Mouse (Mus musculus): ENCODE measurements at regions not wholly inside any gene's neighbourhood (a gene's known extent, or its start where the extent isn't known, plus 50 kb on each side); places are given as distances from the start of the nearest gene placed in this dataset.

DNA sequence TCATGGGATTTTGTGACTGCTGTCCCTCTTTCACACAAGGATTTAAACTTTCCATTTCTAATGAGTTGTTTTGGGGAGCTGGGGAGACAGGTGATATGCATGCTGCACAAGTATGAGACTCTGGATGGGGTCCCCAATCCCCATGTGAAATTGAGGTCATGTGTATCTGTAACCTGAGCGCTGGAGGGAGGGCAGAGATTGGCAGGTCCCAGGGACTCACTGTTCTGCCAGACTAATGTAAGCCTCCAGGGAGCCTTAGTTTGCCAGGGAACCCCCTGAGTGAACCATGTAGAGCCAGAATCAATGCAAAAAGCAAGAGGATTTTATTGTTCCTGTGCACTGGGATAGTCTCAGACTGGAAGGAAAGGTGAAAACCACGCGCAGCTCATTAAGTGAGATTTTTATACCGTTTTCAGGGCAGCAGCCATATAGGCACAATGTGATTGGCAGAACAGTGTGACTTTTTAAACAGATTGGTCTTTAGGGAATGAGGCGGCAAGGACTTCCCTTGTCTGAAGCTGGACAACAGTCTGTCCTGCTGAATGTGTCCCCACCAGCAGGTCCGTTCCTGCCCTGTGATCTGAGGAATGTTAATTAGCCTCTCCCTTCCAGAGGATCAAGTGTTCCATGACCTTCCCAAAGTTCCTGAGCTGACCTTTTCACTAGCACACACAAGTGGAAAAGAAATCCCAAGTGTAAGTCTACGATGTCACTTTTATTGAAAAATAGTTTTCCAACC is 59.9 kb upstream of the Oxgr1 start:
- DNase-seq (ENCODE audit: inconsistent ontology term) = no peak

GRCm38 (mm10) chr14:120102749-120103142 is 60.5 kb upstream of the Oxgr1 start:
- DNase-seq (ENCODE audit: inconsistent ontology term) = no peak

DNA sequence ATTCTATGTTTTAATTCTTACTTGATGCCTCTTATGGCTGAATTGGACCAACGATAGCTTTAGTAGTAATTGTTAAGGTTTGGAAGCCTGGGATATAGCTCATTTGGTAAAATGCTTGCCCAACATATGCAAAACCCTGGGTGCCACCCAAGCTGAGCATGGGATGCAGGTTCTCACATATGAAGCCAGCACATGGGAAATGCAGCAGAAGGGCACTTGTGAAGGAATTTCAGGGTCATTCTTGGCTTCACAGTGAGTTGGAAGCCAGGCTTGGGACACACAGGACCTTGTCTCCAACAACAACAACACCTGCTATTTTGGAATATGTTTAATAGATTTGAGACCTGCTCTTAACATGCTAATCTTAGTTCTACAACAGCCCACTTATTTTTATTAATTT is 67.6 kb upstream of the Oxgr1 start:
- no peak for DNase-seq (ENCODE audit: inconsistent ontology term)

GRCm38 (mm10) chr14:120113316-120113715 is 71.1 kb upstream of the Oxgr1 start:
- DNase-seq (ENCODE audit: inconsistent ontology term) = no peak

DNA sequence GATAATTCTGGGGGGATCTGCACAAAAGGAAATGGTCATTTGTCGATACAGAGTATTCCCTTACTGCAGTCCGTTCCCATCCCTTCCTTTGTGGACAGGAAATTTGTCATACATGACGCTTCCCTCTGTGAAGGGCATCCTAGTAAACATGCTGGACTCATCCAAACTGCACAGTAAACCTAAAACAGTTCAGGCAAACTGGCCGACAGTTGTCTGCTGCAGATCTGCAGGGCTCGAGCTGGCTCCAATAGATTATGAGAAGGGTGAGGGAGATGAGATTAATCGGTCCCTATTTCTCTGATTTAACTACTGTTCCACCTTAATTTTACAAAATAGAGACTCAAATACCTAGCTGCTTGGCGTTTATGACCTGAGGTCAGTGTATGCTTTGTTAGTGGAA is 76.3 kb upstream of the Oxgr1 start:
- DNase-seq (ENCODE audit: inconsistent ontology term) = no peak

- DNase-seq (ENCODE audit: inconsistent ontology term) = no peak
Observed at GRCm38 (mm10) chr14:120119094-120119501, 76.9 kb upstream of the Oxgr1 start.

DNA sequence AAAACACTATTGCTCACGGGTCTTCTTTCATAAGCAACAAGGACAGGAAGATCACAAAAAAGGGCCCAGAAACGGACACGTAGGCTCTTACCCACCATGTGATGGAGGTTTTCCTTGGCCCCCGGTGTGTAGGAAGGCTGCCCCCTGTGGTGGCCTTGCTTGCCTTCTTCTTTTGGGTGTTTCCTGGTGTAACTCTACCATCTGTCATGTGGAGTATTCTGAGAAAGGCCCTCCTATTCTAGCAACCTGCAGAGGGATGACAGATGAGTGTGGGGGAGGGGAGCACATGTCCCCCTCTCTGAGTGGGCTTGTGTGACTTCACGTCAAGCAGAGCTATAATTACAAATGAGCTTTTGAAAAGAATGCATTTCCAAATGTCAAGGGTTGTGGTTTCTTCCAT is 77.3 kb upstream of the Oxgr1 start:
- no peak for DNase-seq (ENCODE audit: inconsistent ontology term)

GRCm38 (mm10) chr14:120120261-120120660 is 78.0 kb upstream of the Oxgr1 start:
- DNase-seq (ENCODE audit: inconsistent ontology term) = no peak

- no peak for DNase-seq (ENCODE audit: inconsistent ontology term)
Observed at GRCm38 (mm10) chr14:120125315-120125714, 83.1 kb upstream of the Oxgr1 start.

GRCm38 (mm10) chr14:120127481-120127880 is 85.2 kb upstream of the Oxgr1 start:
- peak; percentile 10 for DNase-seq (ENCODE audit: inconsistent ontology term)

DNA sequence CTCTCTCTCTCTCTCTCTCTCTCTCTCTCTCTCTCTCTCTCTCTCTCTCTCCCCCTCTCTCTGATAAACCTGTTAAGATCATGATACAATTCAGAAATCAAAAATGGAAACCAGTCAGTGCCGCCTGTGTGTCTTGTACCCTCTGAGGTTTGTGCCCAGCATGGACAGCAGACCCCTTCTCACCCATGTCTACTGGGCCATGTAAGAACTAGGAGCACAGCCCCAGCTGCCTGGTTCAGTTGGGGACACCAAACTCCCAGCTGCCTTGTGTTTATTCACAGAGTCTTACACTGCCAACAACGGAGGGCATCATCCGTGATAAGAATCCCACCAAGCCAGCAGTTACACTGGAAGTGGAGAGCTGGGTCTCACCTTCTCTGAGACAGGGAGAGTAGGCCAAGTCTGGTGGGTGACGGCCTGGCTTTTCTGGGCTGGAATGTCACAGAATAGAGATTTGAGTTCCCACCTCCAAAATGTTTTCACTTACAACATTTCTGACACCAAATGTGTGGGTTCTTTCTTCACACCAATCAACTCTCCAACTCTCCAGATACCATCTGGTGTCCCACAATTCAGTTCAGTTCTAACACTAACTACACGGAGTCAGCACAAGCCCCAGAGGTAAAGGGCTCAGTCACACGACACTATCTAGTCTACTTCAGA is 92.2 kb upstream of the Oxgr1 start:
- DNase-seq (ENCODE audit: inconsistent ontology term) = no peak

- DNase-seq (ENCODE audit: inconsistent ontology term) = no peak
Observed at GRCm38 (mm10) chr14:120135198-120135597, 93.0 kb upstream of the Oxgr1 start.

DNA sequence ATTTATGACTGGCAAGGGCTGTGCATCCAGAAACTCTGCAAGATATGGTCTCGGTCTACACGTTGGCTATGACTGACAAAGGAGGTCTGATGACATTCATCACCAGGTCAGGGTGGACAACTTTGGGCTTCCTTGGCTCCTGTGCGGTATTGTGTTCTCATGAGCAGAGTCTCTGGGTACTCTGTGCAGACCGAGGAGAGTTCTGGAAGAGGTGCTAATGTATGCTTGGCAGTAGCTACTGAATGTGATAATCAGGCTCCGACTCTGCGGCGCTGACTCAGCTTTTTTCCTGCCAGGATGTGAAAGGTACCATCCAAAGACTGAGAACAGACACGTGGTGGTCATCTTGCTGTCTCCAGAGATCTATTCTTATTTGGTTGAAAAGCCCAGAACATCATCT is 94.5 kb upstream of the Oxgr1 start:
- no peak for DNase-seq (ENCODE audit: inconsistent ontology term)

- peak; percentile 94 for DNase-seq (ENCODE audit: inconsistent ontology term)
Observed at GRCm38 (mm10) chr14:120137680-120138136, 95.5 kb upstream of the Oxgr1 start.

- DNase-seq (ENCODE audit: inconsistent ontology term) = no peak
Observed at GRCm38 (mm10) chr14:120138546-120138945, 96.3 kb upstream of the Oxgr1 start.

- DNase-seq (ENCODE audit: inconsistent ontology term) = no peak
Observed at GRCm38 (mm10) chr14:120139256-120139655, 97.0 kb upstream of the Oxgr1 start.

DNA sequence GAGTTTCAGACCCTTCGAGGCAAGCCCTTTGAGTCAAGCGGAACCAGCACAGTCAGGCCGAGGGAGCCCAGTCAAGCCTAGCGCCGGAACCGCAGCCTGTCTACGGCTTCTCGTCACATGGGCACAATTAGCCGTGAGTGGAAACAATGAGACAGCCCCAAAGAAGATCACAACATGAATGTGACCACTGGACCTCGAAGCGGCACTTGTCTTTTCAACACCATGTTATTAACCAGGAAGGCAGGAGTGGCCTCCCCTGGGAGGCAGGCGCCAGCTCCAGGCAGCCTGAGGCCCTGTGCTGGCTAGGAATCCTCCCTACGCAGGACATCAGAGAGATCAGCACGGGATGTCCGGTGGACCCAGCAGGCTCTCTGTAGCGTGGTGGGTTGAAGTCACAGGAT is 97.4 kb upstream of the Oxgr1 start:
- DNase-seq (ENCODE audit: inconsistent ontology term) = peak; percentile 61

GRCm38 (mm10) chr14:120140211-120140610 is 98.0 kb upstream of the Oxgr1 start:
- DNase-seq (ENCODE audit: inconsistent ontology term) = no peak

- no peak for DNase-seq (ENCODE audit: inconsistent ontology term)
Observed at GRCm38 (mm10) chr14:120140791-120141747, 98.8 kb upstream of the Oxgr1 start.

GRCm38 (mm10) chr14:120142281-120142680 is 100.0 kb upstream of the Oxgr1 start:
- DNase-seq (ENCODE audit: inconsistent ontology term) = peak; percentile 21

- DNase-seq (ENCODE audit: inconsistent ontology term) = no peak
Observed at GRCm38 (mm10) chr14:120144451-120144850, 102.2 kb upstream of the Oxgr1 start.

DNA sequence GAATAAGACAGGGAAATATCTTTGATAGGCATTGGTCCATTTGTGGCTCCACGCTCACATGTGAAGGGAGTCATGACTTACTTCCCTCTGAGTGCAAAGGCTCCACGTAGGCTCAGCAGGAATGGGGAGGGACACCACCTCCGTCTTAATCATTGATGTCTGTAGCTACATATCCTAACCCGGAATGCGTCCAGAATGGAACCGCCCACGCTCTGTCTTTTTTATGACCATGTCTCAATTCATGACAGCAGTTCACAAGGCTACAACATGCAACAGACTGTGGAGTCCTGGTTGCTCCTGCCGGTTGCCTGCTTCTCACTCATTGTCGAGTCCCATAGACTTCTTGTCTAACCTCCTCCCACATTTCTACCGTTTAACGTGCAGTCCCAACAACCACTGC is 104.1 kb upstream of the Oxgr1 start:
- DNase-seq (ENCODE audit: inconsistent ontology term) = no peak

Measured in Muller cell, postnatal 12 days (primary cell).